Mouse (Mus musculus) ES-E14 (cell line): ENCODE results near the gene Grap2.

Experiments used
- CHD2 ChIP-seq: IDR thresholded peaks from 2 replicates; pipeline ENCODE4 v1.6.1; 2014; ENCODE audit warnings: mild to moderate bottlenecking, low read depth, low read length, inconsistent platforms
- HCFC1 ChIP-seq: IDR thresholded peaks from 2 replicates; pipeline ENCODE4 v1.6.1; 2012; ENCODE audit warnings: low read length, inconsistent platforms, borderline replicate concordance; ENCODE audit not compliant: insufficient read depth
- MAFK ChIP-seq: IDR thresholded peaks from 2 replicates; pipeline ENCODE4 v1.6.1; 2014; ENCODE audit warnings: mild to moderate bottlenecking, low read depth, low read length, inconsistent platforms; ENCODE audit not compliant: insufficient read depth
- ZC3H11A ChIP-seq: IDR thresholded peaks from 2 replicates; pipeline ENCODE4 v1.6.1; 2012; ENCODE audit warnings: low read depth, mild to moderate bottlenecking, inconsistent platforms, low read length, borderline replicate concordance
- ZNF384 ChIP-seq: IDR thresholded peaks from 2 replicates; pipeline ENCODE4 v1.6.1; 2012; ENCODE audit warnings: low read depth, low read length, inconsistent platforms

DNA sequence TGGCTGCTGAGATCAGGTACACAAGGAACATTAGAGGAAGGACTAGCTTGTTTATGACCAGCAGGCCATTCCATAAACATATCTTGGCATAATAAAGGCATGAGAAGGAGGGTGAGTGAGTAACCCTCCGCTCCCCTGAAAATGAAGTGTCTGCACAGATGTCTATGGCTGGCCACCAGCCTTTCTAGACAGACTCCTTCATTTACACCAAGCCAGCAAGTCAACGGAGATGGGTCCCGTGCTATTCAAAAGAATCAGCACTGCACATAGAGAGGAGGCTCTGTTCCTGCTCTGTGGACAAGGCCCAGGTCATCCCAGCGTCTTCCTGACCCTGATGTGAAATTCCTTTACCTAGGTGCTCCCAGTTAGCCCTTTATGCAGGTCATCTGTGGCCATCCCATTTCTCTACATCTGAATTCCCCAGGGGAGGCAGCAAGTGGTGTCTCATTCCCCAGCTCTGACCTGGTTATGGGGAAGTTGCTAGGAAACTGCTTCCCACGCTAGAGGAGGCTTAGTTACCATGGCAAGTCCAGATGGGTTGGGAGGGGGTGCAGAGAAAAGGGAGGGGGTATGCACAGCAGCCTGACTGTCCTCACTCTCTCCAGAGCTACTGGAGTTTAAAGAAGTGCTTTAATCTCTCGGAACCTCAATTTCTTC is 86.5 kb downstream of the Grap2 start:
- no peak for TF ChIP-seq ZC3H11A
- no peak for TF ChIP-seq MAFK
- no peak for TF ChIP-seq CHD2
- TF ChIP-seq HCFC1 = no peak
- TF ChIP-seq ZNF384 = no peak
